In genomic region chr11:40734251-40734752, GRCm38 (mm10) we compare ENCODE assay signal across 8 mouse cellular contexts. TPM values are rescaled to one million over a fixed set of nuclear protein-coding genes. Genes with fewer than 3 reads are reported as not detected.
DNase-seq lines count a peak whose midpoint lies in the region; ATAC-seq and TF ChIP-seq lines count a peak whose summit lies in the region.

No protein-coding gene starts in this region.

- 4% methylated on average over 11 of the region's 11 CpGs for WGBS in lung, adult 2 months
- 5% methylated on average over 11 of the region's 11 CpGs for WGBS in intestine, embryonic 14.5 days
- WGBS in neural tube, embryonic 13.5 days, result 4% methylated on average over 11 of the region's 11 CpGs

- DNase-seq in lung, adult 2 months, result no peak
- DNase-seq in lung, postnatal 4 days, result no peak
- DNase-seq in intestine, embryonic 14.5 days (ENCODE audit: low spot score), result no peak
- no peak for DNase-seq in gastrocnemius, postnatal 36 days
- no peak for DNase-seq in layer of hippocampus, adult 8-10 months (ENCODE audit: low spot score in 2 of 2)
- no peak for DNase-seq in frontal cortex, postnatal 25 days (ENCODE audit: low spot score in 2 of 2)

- no peaks in the 10 kb centered on the region for H3K9me3 ChIP-seq in intestine, embryonic 14.5 days (ENCODE audit: control insufficient read depth, low read length)
- no peaks in the 10 kb centered on the region for H3K9me3 ChIP-seq in neural tube, embryonic 13.5 days

- ATAC-seq in intestine, embryonic 14.5 days (replicated peaks; ENCODE audit: low FRiP score, low TSS enrichment, low read depth), result no peak
- no peak for ATAC-seq in neural tube, embryonic 13.5 days (ENCODE audit: low read depth)

- intact Hi-C loops in gastrocnemius, postnatal 36 days (cut with DNase I), result loop anchor here (5.0 kb wide), 1 partner anchor 42 kb away; no protein-coding TSS in a partner anchor

- H3K4me3 ChIP-seq in lung, adult 2 months (replicated peaks; ENCODE audit: extremely low read depth, low read depth, low read length), result peak overlapping the region; percentile 94
- H3K4me3 ChIP-seq in brown adipose tissue, adult 24 weeks (ENCODE audit: insufficient read depth, low read depth, low read length), result peak overlapping the region; percentile 92
- peak overlapping the region; percentile 94 for H3K4me3 ChIP-seq in intestine, embryonic 14.5 days (ENCODE audit: low read depth, low read length)
- H3K4me3 ChIP-seq in neural tube, embryonic 13.5 days, result peak overlapping the region; percentile 70

- peak overlapping the region; percentile 94 for H3K9ac ChIP-seq in intestine, embryonic 14.5 days (ENCODE audit: low read length)
- peak overlapping the region; percentile 87 for H3K9ac ChIP-seq in neural tube, embryonic 13.5 days

- H3K36me3 ChIP-seq in intestine, embryonic 14.5 days (ENCODE audit: control insufficient read depth, insufficient read depth, low read length), result peaks cover 40% of the 10 kb centered on the region
- H3K36me3 ChIP-seq in neural tube, embryonic 13.5 days, result peaks cover 29% of the 10 kb centered on the region

- peaks cover 7% of the 10 kb centered on the region for H3K4me1 ChIP-seq in lung, adult 2 months (ENCODE audit: control insufficient read depth, insufficient read depth, low read length)
- no peaks in the 10 kb centered on the region for H3K4me1 ChIP-seq in brown adipose tissue, adult 24 weeks (ENCODE audit: control insufficient read depth, insufficient read depth, insufficient read length, low read length)
- H3K4me1 ChIP-seq in intestine, embryonic 14.5 days (replicated peaks; ENCODE audit: control insufficient read depth, insufficient read depth, low read length), result peaks cover 16% of the 10 kb centered on the region
- H3K4me1 ChIP-seq in neural tube, embryonic 13.5 days (replicated peaks), result peaks cover 30% of the 10 kb centered on the region

- peak overlapping the region; percentile 90 for H3K4me2 ChIP-seq in intestine, embryonic 14.5 days (ENCODE audit: low read length)
- H3K4me2 ChIP-seq in neural tube, embryonic 13.5 days, result peak overlapping the region; percentile 82

- no peaks in the 10 kb centered on the region for H3K27me3 ChIP-seq in intestine, embryonic 14.5 days (replicated peaks; ENCODE audit: control insufficient read depth, insufficient read depth, low read length)
- H3K27me3 ChIP-seq in neural tube, embryonic 13.5 days, result no peaks in the 10 kb centered on the region

- no peak for TF ChIP-seq CTCF in lung, adult 2 months (IDR thresholded peaks at IDR 0.05; ENCODE audit: insufficient read depth, low read length)

- no peak for TF ChIP-seq POLR2A in lung, adult 2 months (IDR thresholded peaks at IDR 0.05; ENCODE audit: borderline replicate concordance, extremely low read depth, low read depth, low read length)

- H3K27ac ChIP-seq in brown adipose tissue, adult 24 weeks (replicated peaks; ENCODE audit: low read depth, low read length), result peak overlapping the region; percentile 7; the same call in 1 of the 2 replicates
- peak overlapping the region; percentile 77; the same call in 1 of the 2 replicates for H3K27ac ChIP-seq in intestine, embryonic 14.5 days (ENCODE audit: low read depth)
- H3K27ac ChIP-seq in neural tube, embryonic 13.5 days (replicated peaks), result peak overlapping the region; percentile 80

RNA-seq across cellular contexts. Expression of gene Nudcd2, which starts 0.8 kb away (rescaled TPM):
- 6.7 and 8.4 TPM in 2 replicates for polyA plus RNA-seq in lung, adult 2 months (2012; rRNA removed)
- polyA plus RNA-seq in brown adipose tissue, adult 24 weeks (2012; ENCODE audit: insufficient read depth, insufficient read length, missing spikeins), result 21.8 and 29.1 TPM in 2 replicates
- polyA plus RNA-seq in intestine, embryonic 14.5 days (2014; fragmentation: Nextera tagmentation; extraction: Ambion mirVana), result 147 and 149 TPM in 2 replicates
- polyA plus RNA-seq in neural tube, embryonic 13.5 days (2015; fragmentation: Nextera tagmentation; extraction: Ambion mirVana), result 70.9 and 81.8 TPM in 2 replicates
- total RNA-seq in gastrocnemius, postnatal 36 days (2021), result 10 to 100 TPM in 1 of 2 experiments, 1 to 10 TPM in 1; 8.3 to 13.7 TPM
- total RNA-seq in layer of hippocampus, adult 8-10 months (2022), result 10 to 100 TPM; 16.7 to 21.6 (median 18.3) TPM

RNA-seq across cellular contexts. Expression of gene Hmmr, which starts 1.1 kb away (rescaled TPM):
- 0.33 and 0.71 TPM in 2 replicates for polyA plus RNA-seq in lung, adult 2 months (2012; rRNA removed)
- polyA plus RNA-seq in brown adipose tissue, adult 24 weeks (2012; ENCODE audit: insufficient read depth, insufficient read length, missing spikeins), result not detected in 2 replicates
- polyA plus RNA-seq in intestine, embryonic 14.5 days (2014; fragmentation: Nextera tagmentation; extraction: Ambion mirVana), result 45.0 and 48.0 TPM in 2 replicates
- 7.8 and 10.1 TPM in 2 replicates for polyA plus RNA-seq in neural tube, embryonic 13.5 days (2015; fragmentation: Nextera tagmentation; extraction: Ambion mirVana)
- under 1 TPM; 0.30 to 0.38 TPM for total RNA-seq in gastrocnemius, postnatal 36 days (2021)
- under 1 TPM in 3 of 4 experiments, not detected in 1; 0.37 to 0.57 (median 0.45) TPM for total RNA-seq in layer of hippocampus, adult 8-10 months (2022)

RNA-seq across cellular contexts. Expression of gene Ccng1, which starts 20.8 kb away (rescaled TPM):
- 11.5 and 19.8 TPM in 2 replicates for polyA plus RNA-seq in lung, adult 2 months (2012; rRNA removed)
- polyA plus RNA-seq in brown adipose tissue, adult 24 weeks (2012; ENCODE audit: insufficient read depth, insufficient read length, missing spikeins), result 157 and 165 TPM in 2 replicates
- polyA plus RNA-seq in intestine, embryonic 14.5 days (2014; fragmentation: Nextera tagmentation; extraction: Ambion mirVana), result 43.3 and 44.5 TPM in 2 replicates
- 41.8 and 44.1 TPM in 2 replicates for polyA plus RNA-seq in neural tube, embryonic 13.5 days (2015; fragmentation: Nextera tagmentation; extraction: Ambion mirVana)
- 100 to 1,000 TPM; 662 to 671 TPM for total RNA-seq in gastrocnemius, postnatal 36 days (2021)
- total RNA-seq in layer of hippocampus, adult 8-10 months (2022), result 10 to 100 TPM; 64.8 to 75.7 (median 68.7) TPM

RNA-seq across cellular contexts. Expression of gene Mat2b, which starts 39.3 kb away (rescaled TPM):
- polyA plus RNA-seq in lung, adult 2 months (2012; rRNA removed), result 32.0 and 38.8 TPM in 2 replicates
- polyA plus RNA-seq in brown adipose tissue, adult 24 weeks (2012; ENCODE audit: insufficient read depth, insufficient read length, missing spikeins), result 52.2 and 86.1 TPM in 2 replicates
- 88.4 and 89.8 TPM in 2 replicates for polyA plus RNA-seq in intestine, embryonic 14.5 days (2014; fragmentation: Nextera tagmentation; extraction: Ambion mirVana)
- polyA plus RNA-seq in neural tube, embryonic 13.5 days (2015; fragmentation: Nextera tagmentation; extraction: Ambion mirVana), result 68.7 and 72.2 TPM in 2 replicates
- 10 to 100 TPM; 59.1 to 60.7 TPM for total RNA-seq in gastrocnemius, postnatal 36 days (2021)
- total RNA-seq in layer of hippocampus, adult 8-10 months (2022), result 100 to 1,000 TPM; 120 to 127 (median 125) TPM

Comparison
In these comparisons a context has a peak if more than half of its experiments do, and no peak if none do; other contexts are left out.
1. H3K27ac ChIP-seq: peak in every context shown above with its lines; median percentile 80 in neural tube, embryonic 13.5 days; 77 in intestine, embryonic 14.5 days; 7 in brown adipose tissue, adult 24 weeks.